Mouse (Mus musculus) right cerebral cortex, postnatal 25 days (tissue): ENCODE data around the gene Olfr1066.
"Not testable (repeated sequence)": the region's sequence is repeated elsewhere in the genome, so short reads cannot be mapped to it uniquely, and the experiment has no call there.

ENCODE experiments used
- DNase-seq: peaks from one replicate; pipeline ENCODE4 v3.0.0; 2022

Gene Olfr1066

DNA sequence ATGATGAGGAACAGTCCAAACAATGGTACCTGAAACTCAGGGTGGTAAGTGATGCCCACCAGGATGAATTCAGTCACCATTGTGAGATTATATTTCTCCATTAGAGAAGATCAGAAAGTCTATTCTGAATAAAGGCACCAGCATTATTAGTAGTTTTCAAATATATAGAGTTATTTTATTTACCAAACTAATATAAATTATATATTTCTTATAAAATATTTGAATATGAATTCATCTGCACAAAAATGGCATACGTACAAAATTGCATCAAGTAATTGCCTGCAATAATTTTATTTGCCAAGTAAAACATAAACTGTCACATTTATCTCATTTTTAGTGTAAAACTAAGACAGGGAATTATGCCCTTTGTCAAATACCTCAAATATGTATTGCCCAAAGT, at the start of gene Olfr1066:
Gene Olfr1066, minus strand, starts transcription at position 101 of the 400 bp plus-strand sequence.
- no peak for DNase-seq

DNA sequence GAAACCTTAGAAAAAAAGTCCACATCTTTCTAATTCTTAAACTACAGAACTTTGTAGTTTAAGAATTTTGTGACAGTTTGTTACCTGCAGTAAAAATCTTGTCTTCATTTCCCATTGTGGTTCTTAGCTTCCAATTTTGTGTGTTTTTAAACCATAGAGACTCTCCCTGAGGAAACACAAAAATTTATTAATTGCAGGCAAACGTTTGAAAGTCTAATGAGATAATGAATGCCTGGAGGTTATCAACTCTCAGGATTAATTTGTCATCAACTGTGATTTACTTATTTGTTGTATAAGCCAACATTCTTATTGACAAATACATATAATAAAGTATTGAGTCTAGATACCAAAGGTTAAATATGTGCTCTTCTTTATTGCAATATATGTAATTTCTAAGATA, 31.2 kb upstream of the Olfr1066 start, which contains the start of gene Olfr228:
Gene Olfr228, minus strand, starts transcription at position 101 of the 400 bp plus-strand sequence.
- DNase-seq: no peak

DNA sequence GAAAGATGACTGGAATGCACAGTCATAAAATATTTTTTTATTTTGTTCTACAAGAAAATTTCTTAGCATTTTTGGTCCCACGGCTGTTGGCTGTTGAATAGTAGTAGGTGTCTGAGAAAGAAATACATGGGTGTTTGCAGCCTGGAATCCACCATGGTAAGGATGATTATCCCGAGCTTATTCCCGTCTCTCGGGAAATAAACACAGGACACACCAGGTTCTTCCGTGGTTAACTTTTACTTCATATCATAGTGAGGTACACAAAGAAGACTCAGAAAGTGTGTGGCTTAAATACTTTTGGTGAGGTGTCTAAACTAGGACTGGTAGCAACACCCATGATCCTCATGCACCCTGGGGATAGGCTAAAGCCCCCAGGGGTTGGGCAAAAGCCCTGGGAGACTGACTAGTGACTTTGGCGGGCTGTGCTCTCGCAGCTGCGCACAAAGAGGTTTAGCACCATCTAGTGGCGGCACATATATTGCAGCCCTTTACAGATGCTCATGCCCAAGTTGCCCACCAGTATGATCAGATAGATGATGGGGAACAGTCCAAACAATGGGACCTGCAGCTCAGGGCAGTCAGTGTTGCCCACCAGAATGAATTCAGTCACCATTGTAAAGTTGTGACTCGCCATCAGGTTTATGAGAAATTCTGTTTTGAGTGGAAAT, 8.5 kb upstream of the Olfr1066 start:
- DNase-seq: peak; percentile 12

DNA sequence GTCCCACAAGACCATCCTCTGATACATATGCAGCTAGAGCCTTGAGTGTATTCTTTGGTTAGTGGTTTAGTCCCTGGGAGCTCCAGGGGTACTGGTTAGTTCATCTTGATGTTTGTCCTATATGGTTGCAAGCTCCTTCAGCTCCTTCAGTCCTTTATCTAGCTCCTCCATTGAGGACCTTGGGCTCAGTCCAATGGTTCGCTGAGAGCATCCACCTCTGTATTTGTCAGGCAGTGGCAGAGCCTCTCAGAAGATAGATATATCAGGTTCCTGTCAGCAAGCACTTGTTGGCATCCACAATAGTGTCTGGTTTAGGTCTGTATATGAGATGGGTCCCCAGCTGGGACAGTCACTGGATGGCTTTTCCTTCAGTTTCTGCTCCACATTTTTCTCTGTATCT, 4.4 kb upstream of the Olfr1066 start:
- DNase-seq: no peak

DNA sequence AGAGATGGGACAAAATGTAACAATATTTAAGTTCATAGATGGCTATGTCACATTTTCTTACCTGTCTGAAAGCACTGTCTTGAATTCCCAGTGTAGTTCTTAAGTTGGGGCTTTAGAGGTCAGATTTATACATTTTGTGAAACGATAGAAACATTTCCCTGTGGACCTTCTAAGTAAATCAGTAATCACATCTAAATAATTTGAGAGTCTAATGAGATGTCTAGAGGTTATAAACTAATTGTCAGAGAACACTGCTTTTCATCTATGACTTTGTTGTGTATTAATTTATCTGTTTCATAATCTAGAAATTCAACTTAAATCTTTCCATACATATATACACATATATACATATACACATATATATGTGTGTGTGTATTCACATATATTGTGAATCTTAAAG, 5.6 kb downstream of the Olfr1066 start, which contains the start of gene Olfr1065:
Gene Olfr1065, minus strand, starts transcription at position 101 of the 400 bp plus-strand sequence.
- DNase-seq: not testable (repeated sequence)

DNA sequence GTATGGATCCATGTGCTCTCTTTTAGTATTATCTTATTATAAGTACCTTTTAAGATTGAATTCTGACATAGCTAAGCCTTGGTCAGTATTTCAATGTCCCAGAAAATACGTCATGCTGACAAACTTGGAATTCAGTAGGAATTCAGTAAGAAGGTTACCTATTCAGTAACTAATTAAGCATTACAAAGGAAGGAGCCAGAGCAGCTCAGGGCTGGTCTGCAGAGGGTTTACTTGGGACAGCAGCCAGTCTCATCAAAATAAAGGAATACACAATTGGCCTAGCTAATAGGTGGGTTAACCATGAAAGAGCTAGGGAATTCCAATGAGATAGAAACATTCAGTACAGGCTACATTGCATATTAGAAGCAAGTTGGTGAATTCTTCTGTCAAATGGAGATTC, 14.0 kb downstream of the Olfr1066 start:
- DNase-seq: not testable (repeated sequence)

DNA sequence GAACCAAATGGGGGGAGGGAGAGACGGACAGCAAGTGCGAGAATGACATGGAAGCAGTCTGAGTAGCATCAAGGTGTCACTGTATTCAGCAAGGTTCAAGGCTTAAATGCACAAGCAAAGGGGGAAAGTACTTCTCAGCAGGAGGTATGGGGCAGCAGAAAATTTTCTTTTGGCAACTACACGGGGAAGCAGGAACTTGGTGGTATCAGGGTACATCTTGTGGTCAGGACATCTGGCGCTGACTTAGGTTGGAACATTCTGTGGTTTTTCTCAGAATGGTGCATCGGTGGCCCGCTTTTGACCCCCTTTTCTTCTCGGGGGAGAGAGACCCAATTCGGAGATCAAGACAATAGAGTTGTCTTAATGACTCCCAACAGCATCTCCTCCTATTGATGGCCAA, 27.6 kb downstream of the Olfr1066 start:
- DNase-seq: not testable (repeated sequence)

DNA sequence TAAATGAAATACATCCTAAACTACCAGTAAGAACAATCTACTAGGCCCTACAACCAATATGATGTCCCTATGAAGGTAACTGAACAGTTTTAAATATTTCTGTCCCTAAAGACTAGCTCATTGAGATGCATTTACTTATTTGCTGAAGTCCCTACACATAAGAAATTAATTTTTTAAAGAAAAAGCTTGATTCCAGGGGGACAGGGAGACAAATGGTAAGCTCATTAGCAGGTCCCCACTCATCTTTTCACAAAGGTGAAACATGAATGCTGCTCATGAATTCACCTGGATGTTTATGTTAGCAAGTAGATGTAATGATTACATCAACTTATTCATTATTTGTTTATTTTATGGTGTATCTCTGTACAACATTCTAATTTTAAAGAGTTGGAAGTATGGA, 29.4 kb downstream of the Olfr1066 start, which contains the start of gene Olfr1062:
Gene Olfr1062, minus strand, starts transcription at position 101 of the 400 bp plus-strand sequence.
- DNase-seq: not testable (repeated sequence)

DNA sequence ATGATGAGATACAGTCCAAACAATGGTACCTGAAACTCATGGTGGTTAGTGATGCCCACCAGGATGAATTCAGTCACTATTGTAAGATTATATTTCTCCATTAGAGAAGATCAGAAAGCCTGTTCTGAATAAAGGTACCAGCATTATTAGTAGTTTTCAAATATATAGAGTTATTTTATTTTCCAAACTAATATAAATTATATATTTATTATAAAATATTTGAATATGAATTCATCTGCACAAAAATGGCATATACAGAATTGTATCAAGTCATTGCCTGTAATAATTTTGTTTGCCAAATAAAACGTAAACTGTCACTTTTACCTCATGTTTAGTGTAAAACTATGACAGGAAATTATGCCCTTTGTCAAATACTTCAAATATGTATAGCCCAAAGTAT, 42.1 kb downstream of the Olfr1066 start, which contains the start of gene Olfr1061:
Gene Olfr1061, minus strand, starts transcription at position 101 of the 400 bp plus-strand sequence.
- no peak for DNase-seq
